Mouse (Mus musculus): ENCODE measurements around the gene Map2.

DNA sequence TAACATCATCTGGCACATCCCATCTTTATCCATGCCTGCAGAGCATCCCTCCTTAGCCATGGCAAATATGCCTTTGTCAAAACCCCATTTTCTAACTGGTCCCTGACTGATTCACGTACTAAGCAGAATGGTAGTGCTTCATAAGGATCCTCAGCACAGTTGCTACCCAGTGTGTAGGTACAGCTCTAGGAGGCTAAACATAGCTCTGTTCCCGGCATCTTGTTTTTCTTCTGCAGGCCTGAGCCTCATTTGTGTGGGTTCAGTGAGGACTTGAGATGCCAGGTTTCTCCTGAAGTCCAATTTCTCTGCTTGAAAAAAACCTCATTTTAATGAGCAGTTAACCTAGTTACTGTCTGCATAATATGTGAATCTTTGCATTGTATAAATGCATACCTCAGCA lies 30.4 kb downstream of the Map2 start:
- TF ChIP-seq TAL1 (IDR thresholded peaks at IDR 0.05; ENCODE audit: low read length): no peak
- TF ChIP-seq GATA1 (IDR thresholded peaks at IDR 0.05; ENCODE audit: low read length): no peak

All from erythroblast, embryonic 14.5 days (primary cell).